Mouse (Mus musculus): ENCODE measurements around the gene Csnka2ip. TPM values are rescaled to one million over a fixed set of nuclear protein-coding genes. Genes with fewer than 3 reads are reported as not detected.

The Csnka2ip gene
- polyA plus RNA-seq, 1 experiment from 2014 or later = not detected

GRCm38 (mm10) chr16:64563081-64563480 lies 39.1 kb downstream of the Csnka2ip start:
- Histone ChIP-seq H3K4me1 (no peaks in the 10 kb centered on the region), H3K27ac (no peak overlapping the region), H3K4me3 (no peak overlapping the region), H3K36me3 (no peaks in the 10 kb centered on the region), H3K9me3 (replicated peaks) (no peaks in the 10 kb centered on the region), H3K27me3 (ENCODE audit: low read depth, poor library complexity, severe bottlenecking) (no peaks in the 10 kb centered on the region)
- no peak for DNase-seq (ENCODE audit: low spot score)
- WGBS = 69% methylated on average over 1 of the region's 1 CpGs

- 76% methylated on average over 2 of the region's 2 CpGs for WGBS
- no peaks in the 10 kb centered on the region for H3K4me1 ChIP-seq
These were observed 43.7 kb downstream of the Csnka2ip start for GRCm38 (mm10) chr16:64558518-64558917.

GRCm38 (mm10) chr16:64526883-64527282 lies 75.3 kb downstream of the Csnka2ip start:
- DNase-seq (ENCODE audit: low spot score) = no peak
- 92% methylated on average over 2 of the region's 2 CpGs for WGBS
- H3K4me3 ChIP-seq = no peak overlapping the region
- H3K4me1 ChIP-seq = peaks cover 5% of the 10 kb centered on the region; the same call in 1 of the 2 replicates
- no peaks in the 10 kb centered on the region for H3K9me3 ChIP-seq (replicated peaks)
- H3K27ac ChIP-seq = no peak overlapping the region
- H3K36me3 ChIP-seq = no peaks in the 10 kb centered on the region
- H3K27me3 ChIP-seq (ENCODE audit: low read depth, poor library complexity, severe bottlenecking) = no peaks in the 10 kb centered on the region

More at GRCm38 (mm10) chr16:64558518-64558917, 43.7 kb downstream of the Csnka2ip start:
- H3K9me3 ChIP-seq (replicated peaks) = no peaks in the 10 kb centered on the region
- H3K36me3 ChIP-seq = no peaks in the 10 kb centered on the region
- no peaks in the 10 kb centered on the region for H3K27me3 ChIP-seq (ENCODE audit: low read depth, poor library complexity, severe bottlenecking)
- H3K4me3 ChIP-seq = no peak overlapping the region
- no peak for DNase-seq (ENCODE audit: low spot score)
- no peak overlapping the region for H3K27ac ChIP-seq

- Histone ChIP-seq H3K36me3 (no peaks in the 10 kb centered on the region), H3K27me3 (ENCODE audit: low read depth, poor library complexity, severe bottlenecking) (no peaks in the 10 kb centered on the region), H3K4me1 (peaks cover 5% of the 10 kb centered on the region; the same call in 1 of the 2 replicates), H3K27ac (no peak overlapping the region), H3K9me3 (replicated peaks) (no peaks in the 10 kb centered on the region), H3K4me3 (no peak overlapping the region)
- 63% methylated on average over 5 of the region's 5 CpGs for WGBS
- DNase-seq (ENCODE audit: low spot score) = no peak
These were observed 78.1 kb downstream of the Csnka2ip start for GRCm38 (mm10) chr16:64524051-64524645.

- Histone ChIP-seq H3K27me3 (ENCODE audit: low read depth, poor library complexity, severe bottlenecking) (no peaks in the 10 kb centered on the region), H3K36me3 (no peaks in the 10 kb centered on the region), H3K9me3 (replicated peaks) (no peaks in the 10 kb centered on the region), H3K4me1 (peaks cover 3% of the 10 kb centered on the region; the same call in 1 of the 2 replicates), H3K4me3 (no peak overlapping the region), H3K27ac (no peak overlapping the region)
- 64% methylated on average over 2 of the region's 2 CpGs for WGBS
- no peak for DNase-seq (ENCODE audit: low spot score)
These were observed 88.8 kb downstream of the Csnka2ip start for GRCm38 (mm10) chr16:64513423-64513822.

Other genes starting within 250 kb of the Csnka2ip start
- gene 4930453N24Rik, start 168.8 kb upstream of the Csnka2ip start, polyA plus RNA-seq (2016; fragmentation: Nextera tagmentation; extraction: Ambion mirVana) = 29.6 and 30.1 TPM in 2 replicates
- 5.3 and 5.8 TPM in 2 replicates for gene Zfp654, start 249.2 kb upstream of the Csnka2ip start, polyA plus RNA-seq (2016; fragmentation: Nextera tagmentation; extraction: Ambion mirVana)
- 72.9 and 92.0 TPM in 2 replicates for gene Cggbp1, start 249.6 kb upstream of the Csnka2ip start, polyA plus RNA-seq (2016; fragmentation: Nextera tagmentation; extraction: Ambion mirVana)